Mouse (Mus musculus): Measurements from ENCODE around the gene Cryzl2. TPM values are rescaled to one million over a fixed set of nuclear protein-coding genes. Genes with fewer than 3 reads are reported as not detected.

The Cryzl2 gene
- polyA plus RNA-seq, 3 experiments from 2014 or later = 0.83 to 7.4 (median 6.1) TPM

DNA sequence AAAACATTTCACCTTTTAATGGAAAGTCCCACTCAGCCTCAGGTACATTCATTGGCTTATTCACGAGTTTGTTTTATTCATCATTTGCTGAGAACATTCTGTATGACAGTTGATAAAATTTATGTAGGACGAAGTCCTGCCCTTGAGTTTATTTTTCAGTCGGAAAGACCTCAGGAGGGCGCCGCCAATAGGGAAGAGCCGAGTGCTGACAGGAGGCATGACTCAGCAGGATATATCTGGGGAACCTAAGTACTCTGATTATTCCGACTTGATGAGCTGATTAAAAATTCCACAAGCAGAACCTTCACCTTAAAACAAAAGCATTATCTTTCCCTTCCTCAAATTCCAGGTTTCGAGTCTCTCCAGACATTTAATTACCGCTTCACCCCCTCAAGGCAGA lies 21.7 kb downstream of the Cryzl2 start:
- no peak for ATAC-seq

DNA sequence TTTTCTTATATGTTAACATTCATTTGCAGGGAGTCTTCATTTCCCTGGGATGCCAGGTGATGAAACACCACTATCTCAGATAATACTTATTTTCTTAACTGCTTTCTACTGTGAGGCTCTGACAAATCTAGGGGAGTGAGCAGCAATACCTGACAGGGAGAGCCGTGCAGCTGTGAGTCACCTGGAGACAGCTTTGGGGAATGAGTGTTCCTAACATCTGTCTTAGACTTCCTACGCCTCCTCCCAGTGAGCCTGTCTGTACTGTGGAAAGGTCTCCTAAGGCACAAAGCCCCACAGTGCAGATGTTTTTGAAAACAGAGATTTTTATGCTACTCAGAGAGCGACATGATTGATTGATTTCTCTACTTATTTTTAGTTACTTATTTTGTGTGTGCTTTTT lies 22.5 kb downstream of the Cryzl2 start:
- ATAC-seq = no peak

DNA sequence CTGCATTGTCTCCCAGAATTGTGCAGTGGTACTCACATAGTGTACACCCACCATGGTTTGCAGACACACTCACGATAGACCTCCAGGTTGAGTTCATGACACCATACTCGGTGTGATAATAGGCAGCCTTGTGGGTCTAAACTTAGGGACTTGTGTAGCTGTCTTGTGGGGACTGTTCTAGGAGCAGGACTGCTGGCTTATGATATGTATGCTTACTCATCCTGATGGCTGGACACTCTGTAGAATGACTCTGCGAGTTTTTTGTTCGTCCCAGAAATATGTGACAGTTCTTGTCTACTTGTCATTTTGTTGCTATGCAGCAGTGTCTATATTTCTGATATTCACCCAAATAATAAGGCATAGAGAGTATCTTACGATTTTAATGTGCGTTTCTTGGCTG lies 23.3 kb downstream of the Cryzl2 start:
- no peak for ATAC-seq

DNA sequence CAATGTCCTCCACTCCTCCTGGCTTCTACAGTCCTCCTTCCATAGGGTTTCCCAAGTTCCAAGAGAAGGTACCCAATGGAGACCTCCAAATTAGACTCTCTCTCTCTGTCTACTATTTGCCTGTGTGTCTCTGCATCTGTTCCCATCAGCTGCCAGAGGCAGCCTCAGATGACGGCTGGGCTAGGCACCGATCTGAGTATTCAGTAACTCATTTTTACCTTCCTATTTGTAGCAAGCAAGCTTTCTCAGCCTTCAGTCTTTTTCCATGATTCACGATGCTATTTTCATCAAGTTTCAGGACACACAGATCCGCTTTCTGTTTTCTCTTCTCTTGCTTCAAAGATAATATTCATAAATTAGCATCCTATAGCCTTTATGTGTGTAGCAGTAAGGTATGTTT lies 25.8 kb downstream of the Cryzl2 start:
- ATAC-seq = no peak

DNA sequence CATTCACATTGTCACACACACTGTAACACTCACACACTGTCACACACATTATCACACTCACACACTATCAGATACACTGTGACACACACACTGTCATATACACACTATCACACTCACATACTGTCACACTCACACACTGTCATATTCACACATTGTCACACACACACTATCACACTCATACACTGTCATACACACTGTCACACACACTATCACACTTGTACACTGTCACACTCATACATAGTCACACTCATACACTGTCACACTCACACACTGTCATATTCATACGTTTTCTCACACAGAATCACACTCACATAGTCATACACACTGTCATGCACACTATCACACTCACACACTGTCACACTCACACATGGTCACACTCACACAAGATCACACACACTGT lies 42.3 kb downstream of the Cryzl2 start:
- no peak for ATAC-seq

DNA sequence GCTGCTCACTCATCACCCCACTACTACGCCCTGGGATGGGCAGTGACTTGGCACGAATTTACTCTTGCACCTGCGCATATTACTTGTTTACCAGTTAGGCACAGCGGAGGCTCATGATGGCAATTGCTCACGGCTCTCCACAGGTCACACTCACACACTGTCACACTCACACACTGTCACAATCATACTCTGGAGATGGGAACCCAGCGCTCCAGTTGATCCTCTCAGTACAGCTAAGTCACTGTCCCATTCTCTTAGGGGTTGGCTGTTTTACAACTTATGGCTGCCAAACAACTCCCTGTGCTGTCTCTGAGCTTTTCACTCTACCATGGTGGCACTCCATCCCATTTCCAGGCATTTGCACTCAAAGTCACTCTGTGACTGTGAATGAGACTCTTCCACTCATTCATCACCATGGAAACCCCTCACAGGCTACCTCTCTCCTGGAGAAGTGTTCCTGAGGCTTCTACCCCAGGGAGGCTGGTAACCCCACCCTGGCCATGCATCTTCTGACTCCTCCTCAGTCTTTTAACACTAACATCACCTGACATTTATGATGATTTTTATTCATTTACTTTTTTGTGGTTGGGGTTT lies 43.1 kb downstream of the Cryzl2 start:
- no peak for ATAC-seq

DNA sequence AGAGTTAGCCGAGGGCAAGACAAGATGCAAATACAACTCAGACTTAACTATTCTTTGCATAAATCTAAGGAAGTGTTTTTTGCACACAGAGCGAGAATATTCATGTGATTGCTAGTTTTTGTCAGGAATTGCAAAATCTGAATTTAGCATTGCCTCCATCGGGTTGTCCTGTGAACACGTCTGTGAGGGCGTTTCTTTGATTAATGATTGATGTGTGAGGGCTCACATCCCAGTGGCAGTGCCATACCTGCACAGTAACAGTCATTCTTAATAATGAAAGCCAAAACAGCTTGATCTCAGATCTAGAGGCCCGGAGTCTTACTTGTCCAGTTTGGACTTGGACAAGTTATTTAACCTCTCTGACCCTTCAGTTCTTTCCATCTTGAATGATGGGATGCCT lies 44.7 kb downstream of the Cryzl2 start:
- no peak for ATAC-seq

DNA sequence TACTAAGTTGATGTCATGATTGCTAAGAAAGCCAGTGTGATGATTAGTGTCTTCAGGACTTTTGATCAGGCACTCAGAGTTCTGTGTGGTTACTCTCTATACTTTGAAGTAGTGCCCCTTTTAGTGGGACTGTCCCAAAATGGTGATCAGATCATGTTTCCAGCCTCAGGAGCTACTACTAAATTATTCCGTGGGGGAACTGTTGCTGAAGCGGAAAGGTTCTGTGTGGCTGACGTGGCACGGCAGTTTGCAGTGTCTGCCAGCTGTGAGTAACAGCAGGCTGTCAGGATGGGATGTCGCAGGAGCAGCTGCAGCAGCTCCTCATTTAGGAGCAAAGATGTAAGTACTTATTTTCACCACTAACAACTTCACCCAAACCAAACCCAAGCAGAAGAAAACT lies 48.1 kb downstream of the Cryzl2 start, which contains the start of gene Sec16b:
Gene Sec16b (plus strand): TSS at position 207 of the 400 bp plus-strand sequence.
- no peak for ATAC-seq

DNA sequence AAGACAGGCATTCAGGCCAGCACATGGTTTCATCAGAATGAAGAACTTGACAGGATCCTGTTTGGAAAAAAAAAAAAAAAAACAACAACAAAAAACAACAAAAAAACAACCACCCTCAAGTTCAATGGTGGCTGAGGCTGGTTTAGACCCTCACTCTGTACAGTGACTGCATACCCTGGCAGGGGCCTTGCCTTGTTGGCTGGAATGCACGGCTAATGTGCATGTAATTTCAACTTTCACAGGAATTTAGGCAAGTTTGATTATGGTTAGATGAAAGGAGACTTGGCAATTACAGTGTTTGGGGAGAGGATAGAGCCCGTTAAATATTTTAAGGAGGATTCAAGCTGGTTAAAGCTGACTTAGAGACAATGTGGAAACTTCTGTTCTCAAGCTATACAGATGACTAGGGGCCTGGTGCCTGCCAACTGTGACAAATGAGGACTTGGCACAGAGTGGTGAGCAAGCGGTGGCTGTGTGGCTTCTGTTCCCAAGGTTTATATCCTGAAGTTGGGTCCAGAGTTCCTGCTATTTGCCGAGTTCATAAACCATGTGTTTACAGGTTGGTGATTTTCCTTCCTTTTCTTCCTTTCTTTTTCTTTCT lies 48.7 kb downstream of the Cryzl2 start:
- no peak for ATAC-seq

DNA sequence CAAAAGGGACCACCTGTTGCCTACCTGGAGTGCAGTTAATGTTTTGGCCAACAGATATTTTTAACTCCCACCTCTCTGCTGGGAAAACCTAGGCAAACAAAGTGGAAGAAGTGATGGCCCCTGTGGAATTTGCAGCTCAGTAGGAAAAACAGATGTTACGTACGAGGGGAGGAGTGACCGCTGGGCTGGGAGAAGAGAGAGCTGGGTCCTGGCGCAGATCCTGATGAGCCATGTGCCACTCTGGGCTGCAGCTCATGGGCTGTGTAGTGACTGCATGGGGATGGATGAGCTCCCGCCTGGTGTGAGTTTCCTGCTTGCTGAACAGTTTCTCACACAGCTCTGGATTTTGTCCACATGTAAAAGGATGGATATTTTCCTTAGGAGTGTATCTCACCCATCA lies 49.4 kb downstream of the Cryzl2 start:
- ATAC-seq = no peak

DNA sequence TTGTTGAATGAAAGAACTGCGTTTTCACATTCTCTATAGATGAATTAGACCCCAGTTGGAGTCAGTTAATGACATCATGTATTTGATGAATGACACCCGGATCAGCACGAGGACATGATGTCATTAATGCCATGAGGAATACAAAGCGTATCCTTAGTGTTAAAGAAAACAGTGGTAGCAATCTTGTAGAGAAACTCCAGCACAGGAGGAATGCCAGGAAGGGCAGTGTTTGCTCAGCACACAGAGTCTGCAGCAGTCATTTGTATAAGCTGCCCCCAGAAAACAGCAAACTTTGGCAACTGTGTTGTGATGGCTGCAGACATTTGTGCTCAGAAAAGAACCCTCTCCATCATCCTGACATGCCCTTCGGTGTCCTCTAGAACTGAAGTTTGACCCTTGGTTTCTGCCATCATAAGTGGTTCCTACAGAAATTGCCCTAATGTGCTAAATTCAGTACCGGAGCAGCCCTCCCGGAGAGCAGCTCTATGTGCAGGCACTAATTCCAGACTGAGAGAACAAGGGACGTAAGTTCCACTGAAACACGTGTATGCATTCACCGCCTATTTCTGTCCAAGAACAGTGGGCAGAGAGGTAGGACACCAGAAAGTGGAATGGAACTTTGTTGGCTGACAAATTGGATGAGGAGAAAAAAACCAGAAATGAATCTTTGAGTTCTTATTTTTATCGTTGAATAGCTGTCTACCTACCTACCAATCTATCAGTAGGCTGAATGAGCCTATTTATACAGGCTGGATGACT lies 54.5 kb downstream of the Cryzl2 start:
- ATAC-seq = no peak

DNA sequence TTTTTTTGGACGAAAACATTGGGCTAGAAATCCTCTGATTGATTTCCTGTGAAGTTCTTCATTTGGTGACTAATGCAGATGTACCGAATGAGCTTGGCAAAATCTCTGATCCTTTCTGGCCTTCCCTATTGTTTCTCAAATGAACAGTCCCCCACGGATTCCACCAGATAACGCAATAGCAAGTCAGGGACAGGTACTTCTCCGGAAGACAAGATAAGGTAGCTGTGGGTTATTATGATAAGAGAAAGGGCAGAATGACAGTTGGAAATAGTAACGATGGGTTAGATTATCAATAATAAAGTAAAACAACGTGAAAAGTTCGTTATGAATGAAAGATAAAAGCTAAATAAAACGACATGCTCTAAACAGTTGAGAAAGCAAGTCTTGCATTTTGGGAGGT lies 55.2 kb downstream of the Cryzl2 start:
- no peak for ATAC-seq

DNA sequence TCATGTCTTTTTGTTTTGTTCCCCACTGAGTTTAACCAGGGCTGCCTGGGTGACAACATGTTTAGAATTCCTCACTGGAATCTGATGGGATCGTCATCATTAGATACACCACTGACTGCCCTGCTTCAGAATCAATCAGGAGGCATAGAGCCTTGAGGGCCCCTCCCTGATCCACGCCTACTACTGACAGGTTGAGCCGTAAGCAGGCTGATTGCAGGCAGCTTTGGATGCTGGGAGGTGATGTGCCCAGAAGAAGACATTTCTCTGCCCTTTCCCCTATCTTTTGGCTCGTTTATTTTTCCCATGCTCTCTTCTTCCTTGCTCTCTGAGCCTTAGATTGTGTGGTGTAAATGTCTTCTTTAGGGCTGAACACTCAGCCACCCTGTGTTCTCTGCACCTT lies 55.9 kb downstream of the Cryzl2 start:
- no peak for ATAC-seq

DNA sequence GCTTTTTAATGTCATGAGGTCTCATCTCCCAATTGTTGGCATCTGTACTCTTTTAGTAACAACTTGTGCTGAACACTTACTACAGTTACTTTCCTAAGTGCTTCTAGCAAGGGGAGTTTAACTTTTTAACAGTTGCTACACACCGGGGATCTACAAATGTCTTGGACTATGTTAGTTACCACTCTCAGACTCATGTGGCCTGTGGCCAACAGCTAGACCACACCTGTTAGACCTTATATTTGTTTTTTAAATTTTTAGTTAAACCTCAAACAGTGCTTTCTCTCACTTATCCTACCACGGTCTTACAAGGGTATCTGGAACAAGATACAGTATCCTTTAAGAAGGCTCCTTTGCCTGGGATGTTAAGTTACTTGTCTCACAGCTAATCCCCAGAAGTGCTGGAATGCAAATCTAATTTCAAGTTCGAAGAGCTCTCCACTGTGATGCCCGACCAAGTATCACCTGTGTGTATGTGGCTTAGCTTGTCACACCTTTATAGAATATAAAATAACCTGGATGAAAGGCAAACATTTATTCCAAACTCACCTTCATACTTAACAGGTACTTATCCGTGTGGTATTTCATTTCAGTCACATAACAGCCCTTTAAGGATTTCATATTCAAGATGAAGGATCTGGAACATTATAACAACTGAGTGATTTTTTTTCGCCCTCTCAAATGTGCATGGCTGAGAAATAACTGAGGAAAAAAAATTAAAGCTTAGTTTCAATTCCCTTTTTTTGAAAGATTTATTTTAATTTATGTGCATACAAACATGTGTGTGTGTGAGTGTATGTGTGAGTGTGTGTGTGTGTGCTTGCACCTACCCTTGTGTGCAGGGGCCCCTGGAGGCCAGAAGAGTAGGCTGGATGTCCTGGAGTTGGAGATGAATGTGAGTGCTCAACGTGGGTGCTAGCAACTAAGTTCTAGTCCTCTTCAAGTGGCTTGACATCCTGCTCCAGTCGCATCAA lies 58.7 kb downstream of the Cryzl2 start:
- ATAC-seq = no peak

DNA sequence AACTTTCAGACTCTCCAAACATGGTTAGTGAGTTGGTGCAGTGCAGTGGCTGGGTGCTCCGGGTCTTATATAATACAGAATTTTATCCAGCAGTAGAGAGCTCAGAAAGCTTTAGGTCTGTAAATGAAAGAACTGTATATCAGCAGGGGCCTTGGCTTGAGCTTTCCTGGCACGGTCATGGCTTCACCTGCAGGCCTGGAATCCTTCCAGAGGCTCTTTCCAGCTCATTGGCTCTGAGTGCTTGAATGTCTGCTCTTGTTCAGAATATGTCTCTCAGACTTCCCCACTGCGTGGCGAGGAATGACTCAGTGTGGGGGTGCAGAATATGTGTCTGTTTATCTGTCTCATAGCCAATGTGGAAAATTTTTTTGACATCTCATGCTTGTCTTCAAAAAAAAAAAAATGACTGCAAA lies 59.7 kb downstream of the Cryzl2 start:
- no peak for ATAC-seq

DNA sequence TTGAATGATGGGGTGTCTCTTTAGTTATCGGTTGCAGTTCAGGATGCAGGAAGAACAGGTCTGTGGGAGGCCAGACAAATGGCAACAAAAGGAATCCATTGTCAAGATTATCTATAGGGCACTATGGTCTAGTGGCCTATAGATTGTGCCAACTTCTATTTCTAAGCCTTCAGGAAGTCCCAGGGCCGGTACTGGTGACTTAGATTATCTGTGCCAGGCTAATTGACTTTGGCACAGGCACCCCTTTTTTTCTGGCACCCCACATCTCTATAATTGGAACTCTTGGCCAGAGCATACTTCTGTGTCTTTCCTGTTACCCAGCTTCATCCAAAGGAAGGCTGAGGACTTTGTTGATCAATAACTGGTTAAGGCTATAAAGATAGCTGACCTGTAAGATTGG lies 61.0 kb downstream of the Cryzl2 start:
- no peak for ATAC-seq

DNA sequence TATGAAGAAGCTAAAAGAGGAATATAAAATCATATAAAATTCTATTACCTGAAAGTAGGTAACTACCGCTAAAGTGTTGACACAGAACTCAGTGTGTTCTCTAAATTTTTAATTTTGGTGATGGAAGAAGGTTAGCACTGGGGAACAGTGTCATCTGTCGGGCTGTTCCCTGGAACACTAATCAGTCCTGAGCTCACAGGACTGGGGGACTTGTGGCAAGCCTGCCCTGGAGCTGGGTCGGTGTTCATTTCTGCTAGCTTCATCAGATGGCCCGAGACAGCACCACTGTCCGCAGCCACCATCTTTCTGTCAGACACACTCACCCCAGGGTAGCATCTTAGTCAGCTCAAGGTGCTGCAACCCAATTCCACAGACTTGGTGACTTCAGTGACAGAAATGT lies 63.9 kb downstream of the Cryzl2 start:
- ATAC-seq = no peak

DNA sequence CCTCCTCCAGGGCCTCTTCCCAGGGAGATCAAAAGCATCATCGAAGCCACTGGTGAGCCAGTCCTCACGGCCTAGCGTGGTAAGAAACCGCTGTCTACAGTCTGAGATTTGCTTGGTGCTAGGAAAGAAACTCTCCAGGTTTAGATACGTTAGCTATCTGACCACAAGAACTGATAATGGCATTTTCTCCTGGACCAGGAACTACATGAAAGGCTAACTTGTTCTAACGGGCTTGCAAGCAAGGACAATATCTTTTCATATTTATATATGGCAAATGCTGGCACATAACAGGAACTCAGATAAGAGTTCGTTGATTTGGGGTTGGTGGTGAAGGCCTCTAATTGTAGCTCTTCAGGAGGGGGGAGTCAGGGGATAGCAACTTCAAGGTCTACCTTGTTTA lies 66.4 kb downstream of the Cryzl2 start:
- ATAC-seq = no peak

DNA sequence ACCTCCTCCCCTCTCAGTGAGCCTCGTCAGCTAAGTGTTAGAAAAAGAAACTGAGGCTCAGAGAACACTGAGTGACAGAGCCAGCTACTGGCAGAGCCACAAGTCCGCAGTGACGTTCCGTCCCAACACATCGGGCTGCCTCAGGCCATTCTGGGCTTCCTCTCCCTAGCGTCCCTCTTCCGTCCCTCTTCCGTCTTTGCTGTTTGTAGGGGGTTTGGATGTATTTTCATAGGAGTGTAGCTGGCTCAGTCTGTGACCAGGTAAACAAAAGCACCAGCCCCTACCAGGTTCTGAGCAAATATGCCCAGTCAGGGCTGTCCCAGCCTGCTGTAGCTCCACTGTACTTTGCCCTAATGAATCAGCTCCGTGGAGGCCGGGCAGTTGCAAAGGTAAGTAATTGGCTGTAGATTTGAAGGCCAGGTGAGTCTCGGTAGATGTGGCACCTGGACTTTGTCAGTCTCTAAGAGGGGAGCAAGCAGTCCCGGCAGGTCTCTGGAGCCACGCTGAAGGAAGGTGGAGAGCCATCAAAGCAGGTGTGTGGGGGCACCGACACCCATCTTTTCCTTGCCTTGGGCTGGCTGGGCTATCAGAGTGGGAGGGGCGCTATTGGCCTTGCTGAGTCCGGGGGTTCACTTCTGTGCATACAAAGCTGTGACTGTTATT lies 67.4 kb downstream of the Cryzl2 start:
- no peak for ATAC-seq

DNA sequence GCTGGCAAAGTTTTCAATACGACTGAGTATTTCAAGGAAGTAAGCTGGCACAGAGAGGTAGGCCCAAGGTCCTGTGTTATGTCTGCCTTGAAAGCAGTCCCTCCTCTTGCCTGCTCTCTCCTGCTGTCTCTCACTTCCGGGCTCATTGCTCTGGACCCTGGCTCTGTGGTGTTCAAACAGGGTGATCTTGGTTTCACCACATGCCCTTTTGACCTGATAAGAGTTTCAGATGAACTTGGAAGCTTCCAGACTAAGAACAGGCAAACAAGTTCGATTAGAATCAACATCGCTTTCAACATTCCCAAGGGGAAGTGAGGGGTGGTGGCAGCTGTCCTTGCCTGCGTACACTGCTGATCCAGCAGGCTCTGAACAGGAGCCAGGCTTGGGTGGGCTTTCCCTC lies 68.2 kb downstream of the Cryzl2 start:
- no peak for ATAC-seq

DNA sequence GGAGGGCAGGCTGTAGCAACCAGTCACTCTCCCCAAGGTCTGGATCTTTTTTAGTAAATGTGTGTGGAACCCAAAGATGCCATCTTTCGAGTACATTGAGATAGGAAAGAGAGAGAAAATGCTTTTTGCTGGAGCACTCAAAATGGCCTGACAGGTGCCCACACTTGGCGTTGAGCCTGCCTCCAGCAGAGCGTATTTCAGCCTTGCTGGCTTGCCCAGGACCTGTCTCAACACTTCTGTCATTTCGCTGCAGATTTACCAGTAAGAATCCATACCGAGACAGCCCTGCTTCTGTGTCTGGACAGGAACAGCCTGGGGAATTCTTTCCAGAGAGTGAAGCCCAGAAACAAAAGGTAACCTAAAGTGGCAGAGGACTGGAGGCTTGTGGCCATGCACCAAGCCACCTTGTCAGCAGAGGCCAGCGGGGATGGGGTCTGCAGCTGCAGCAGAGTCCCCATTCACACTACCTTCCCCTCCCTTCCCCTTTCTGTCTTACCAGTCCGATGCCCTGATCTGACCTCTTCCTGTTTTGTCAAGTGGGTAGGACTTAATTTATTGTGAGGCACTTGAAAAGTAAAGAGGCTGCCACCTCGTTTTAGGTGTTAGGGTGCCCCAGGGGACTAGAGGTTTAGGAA lies 74.6 kb downstream of the Cryzl2 start:
- no peak for ATAC-seq

DNA sequence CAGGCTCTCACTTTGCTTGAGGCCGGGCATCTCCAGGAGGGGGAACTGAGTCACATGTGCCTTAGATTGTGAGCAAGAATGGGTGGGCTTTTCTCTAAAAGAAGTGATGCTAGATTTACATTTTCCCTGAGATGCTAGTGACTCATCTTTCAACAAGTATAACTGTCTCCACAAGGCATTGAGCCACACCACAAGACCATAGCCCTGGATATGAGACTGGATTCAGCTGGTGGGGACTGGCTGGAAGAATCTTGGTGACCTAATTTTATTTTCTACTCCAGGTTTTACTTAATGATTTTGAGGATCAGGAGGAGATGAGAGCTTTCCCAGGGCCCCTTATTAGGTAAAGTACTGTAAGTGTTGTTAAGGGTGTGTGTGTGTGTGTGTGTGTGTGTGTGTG lies 77.2 kb downstream of the Cryzl2 start:
- ATAC-seq = no peak

All from inflammation-experienced regulatory T-cells, adult 6 months (primary cell).